Mouse (Mus musculus) ES-E14 (cell line): Measurements from ENCODE around the gene 3110082J24Rik.

Experiments used
- MAFK ChIP-seq: IDR thresholded peaks from 2 replicates; pipeline ENCODE4 v1.6.1; 2014; ENCODE audit warnings: mild to moderate bottlenecking, low read depth, low read length, inconsistent platforms; ENCODE audit not compliant: insufficient read depth
- ZC3H11A ChIP-seq: IDR thresholded peaks from 2 replicates; pipeline ENCODE4 v1.6.1; 2012; ENCODE audit warnings: low read depth, mild to moderate bottlenecking, inconsistent platforms, low read length, borderline replicate concordance

DNA sequence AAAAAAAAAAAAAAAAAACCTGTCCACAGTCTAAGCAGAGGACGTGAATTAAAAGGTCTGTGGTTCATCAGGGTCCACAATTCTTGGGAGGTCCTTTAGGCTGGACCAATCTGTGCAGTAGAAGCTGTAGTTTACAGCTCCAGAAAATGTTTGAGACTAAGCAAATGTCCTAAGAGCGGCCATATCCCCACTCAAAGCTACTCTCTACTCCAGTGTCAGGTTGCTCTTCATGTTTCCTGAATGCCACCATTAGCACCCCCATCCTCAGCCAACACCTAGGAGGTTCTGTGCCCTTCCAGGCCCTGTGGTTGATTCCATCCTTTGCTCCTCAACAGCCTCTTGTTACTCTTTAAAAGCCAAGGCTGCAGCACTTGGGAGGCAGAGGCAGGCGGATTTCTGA lies 33.5 kb downstream of the 3110082J24Rik start:
- no peak for TF ChIP-seq ZC3H11A
- no peak for TF ChIP-seq MAFK
